Mouse (Mus musculus): Measurements from ENCODE around the gene Sh3rf1.

DNA sequence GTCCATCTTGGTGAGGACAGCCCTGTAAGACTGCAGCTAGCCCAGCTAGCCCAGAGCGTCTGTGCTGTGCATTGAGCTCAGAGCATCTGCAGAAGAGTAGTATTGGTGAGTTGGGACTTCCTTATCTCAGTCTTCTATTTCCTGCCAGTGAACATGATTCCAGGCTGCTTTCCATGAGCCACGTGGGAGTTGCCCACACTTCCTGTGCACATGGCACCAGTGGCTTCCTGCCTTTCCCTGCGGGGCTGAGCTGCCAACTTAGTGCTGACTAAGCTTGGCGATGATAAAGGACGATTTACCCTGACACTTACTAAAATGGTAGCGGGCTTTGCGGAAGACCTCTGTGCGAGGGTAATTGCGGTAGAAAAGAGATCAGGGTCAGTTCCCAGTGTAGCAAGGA is 35.2 kb downstream of the Sh3rf1 start:
- TF ChIP-seq CTCF (IDR thresholded peaks at IDR 0.05; ENCODE audit: borderline replicate concordance, insufficient read depth, low read depth, low read length) (no peak), POLR2A (IDR thresholded peaks at IDR 0.05; ENCODE audit: borderline replicate concordance, insufficient read depth, low read length) (no peak)
